Mouse (Mus musculus) A20 (cell line): ENCODE results near the gene 4930550C14Rik.

ENCODE experiments used
- DNase-seq: peaks from one replicate; pipeline ENCODE4 v3.0.0-alpha.2; 2011; ENCODE audit warnings: low read depth, low spot score

The 4930550C14Rik gene

DNA sequence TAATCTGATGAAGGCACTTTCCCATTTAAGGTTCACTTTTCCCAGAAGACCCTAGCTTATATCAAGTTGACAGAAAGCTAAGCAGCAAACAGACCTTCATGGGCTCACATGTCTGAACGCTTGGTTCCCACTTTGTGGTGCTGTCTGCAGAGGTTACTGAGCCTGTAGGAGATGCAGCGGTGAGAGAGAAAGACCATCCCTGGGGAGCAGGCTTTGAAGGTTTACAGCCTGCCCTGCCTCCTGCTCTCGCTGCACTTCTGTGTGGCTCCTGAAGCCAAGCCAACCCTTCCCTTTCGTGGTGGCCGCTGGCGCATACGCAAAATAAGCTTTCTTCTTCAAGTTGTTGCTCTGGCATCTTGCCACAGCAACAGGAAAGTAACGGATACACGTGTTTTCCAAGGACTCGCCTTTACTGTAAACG lies at the start of gene 4930550C14Rik:
TSS of gene 4930550C14Rik (plus strand) at position 35 of the 421 bp plus-strand sequence.
- DNase-seq = no peak

DNA sequence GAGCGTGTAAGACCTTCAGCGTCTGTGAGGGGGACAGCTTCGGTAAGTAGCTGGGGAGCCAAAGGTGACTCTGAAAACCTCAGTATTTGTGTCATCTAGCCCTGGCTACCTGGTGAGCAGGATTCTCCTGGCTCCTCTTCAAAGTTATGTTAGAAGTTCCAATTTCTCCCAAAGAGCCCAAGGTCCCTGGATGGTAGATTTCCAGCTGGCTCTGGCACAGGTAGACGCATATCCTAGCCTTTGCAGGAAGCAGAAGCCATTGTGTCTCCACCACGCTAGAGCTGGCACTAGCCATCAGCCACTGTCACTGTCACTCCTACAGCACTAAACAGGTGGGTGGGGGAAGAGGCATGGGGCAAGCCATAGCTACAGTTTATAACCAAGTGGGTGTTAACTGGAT lies 49.0 kb upstream of the 4930550C14Rik start:
- no peak for DNase-seq

DNA sequence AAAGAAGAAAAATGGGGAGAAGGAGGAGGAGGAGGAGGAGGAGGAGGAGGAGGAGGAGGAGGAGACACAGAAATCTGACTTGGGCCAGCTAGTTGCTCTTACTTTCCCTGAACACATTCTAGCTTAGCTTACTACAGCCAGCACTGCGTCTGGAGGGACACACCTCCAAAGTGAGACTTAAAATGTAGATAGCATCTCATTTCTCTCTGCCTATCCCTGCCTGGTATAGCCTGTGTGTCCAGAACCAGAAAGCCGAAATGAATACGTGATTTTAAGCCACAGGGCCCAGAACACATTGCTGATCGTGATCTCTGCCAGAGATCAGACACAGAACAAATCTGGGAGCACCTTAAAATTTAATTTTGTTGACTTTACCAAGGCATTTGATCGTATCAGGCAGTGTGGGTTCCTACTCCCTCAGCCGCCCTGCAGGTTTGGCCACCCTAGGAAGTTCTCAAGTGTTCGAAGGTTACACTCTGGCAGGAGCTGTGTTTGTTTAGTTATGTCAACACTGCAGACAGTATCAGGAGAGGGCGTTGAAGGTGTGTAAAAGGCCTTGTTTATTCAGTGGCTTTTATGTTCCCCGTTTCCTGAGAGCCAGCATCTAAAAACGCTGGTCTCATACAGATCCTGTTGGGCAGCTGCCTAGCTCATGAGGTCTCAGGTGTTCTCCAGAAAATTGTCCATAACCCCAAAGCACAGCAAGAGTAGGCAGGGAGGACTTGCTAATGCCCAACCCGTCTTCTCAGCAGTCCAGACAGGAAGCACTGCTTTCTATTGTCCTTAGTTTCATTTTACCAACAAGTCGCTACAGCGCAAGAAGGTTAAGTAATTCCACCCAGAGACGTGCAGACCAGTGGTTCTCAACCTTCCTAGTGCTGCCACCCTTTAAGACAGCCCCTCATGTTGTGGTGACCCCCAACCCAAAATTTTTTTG lies 45.6 kb upstream of the 4930550C14Rik start:
- no peak for DNase-seq

DNA sequence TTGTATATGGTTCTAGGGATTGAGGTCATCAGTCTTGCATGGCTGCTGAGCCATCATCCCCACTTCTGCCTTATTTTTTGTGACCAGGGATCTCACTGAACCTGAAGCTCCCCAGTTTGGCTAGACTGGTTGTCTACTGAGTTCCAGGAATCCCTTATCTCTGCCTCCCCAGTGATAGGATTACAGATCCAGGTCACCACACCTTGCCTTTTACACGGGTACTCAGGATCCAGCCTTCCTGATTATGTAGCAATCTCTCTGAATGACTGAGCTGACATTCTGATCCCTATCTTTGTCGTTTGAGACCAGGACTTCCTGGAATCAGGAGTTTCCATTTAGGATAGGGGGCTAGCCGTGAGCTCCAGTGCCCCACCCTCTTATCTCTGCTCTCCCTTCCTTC lies 30.8 kb upstream of the 4930550C14Rik start:
- DNase-seq = no peak

DNA sequence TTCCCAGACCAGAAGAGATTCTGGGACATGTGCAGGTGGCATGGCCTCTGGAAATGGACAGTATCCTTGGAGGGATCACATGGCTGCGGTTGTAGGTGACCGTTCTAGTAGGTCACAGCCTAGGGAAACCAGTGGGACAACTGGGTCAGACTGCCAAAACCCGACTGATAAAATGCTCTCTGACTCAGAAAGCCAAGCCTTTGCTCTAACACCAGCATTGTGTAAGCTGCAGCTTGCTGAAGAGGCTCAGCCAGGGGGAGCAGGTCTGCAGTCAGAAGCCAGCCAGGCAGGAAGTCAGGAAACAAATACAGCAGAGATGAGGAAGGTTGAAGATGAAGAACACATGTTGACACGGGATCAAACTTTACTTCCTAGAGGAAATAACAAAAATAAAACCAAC lies 26.2 kb upstream of the 4930550C14Rik start:
- no peak for DNase-seq

DNA sequence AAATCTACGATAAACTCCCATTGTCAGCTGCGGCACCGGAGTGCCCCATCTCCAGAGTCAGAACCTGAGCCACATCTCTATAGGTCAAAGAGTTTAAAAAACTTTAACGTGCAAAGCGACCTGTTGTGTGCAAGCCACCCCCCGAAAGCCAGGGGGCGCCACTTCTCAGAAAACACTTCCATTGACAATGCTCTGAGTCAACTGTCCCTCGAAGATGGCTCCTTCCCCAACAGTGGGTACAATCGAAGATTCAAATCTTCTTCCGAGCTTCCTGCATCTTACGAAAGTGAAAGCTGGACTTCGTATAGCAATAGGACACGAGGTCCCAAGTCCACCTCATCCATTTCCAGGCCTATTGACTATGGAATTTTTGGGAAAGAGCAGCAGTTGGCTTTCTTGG lies 25.3 kb upstream of the 4930550C14Rik start:
- peak; percentile 29 for DNase-seq

DNA sequence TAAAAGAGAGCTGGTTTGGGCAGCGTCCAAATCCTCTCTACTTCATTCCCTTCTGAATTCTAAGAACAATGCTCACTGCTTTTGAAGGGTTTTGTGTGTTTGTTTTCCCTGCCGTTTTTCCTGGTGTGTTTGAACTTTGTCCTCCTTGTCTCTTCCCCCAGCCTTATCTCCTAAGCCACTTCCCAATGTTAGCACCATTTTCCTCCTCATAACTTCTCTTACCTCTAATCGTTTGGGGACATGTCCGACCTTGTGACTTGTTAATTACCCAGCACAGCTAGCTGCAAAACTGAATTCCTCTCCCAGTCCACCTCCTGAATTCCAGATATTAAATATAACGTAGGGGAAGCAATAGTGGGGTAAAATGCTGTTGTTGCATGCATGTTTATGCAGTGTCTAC lies 24.5 kb upstream of the 4930550C14Rik start:
- no peak for DNase-seq

DNA sequence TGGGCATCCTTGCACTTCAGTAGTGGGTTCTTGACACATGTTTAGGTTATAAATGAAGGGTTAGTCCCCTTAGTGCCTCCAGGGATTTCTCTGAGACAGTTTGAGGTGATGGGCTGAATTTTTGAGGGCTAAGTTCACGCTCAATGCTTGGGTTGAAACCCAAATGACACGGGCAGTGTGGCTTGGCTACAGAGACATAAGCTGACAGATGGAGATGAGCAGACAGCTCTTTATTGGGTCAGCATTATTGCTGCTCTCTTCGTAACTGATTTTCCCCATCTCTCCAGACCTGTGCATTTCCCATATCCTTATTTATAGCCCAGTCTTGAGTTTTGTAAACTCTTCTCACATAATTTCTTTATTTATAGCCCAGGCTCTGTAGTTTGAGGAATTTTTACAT lies 24.0 kb upstream of the 4930550C14Rik start:
- no peak for DNase-seq

DNA sequence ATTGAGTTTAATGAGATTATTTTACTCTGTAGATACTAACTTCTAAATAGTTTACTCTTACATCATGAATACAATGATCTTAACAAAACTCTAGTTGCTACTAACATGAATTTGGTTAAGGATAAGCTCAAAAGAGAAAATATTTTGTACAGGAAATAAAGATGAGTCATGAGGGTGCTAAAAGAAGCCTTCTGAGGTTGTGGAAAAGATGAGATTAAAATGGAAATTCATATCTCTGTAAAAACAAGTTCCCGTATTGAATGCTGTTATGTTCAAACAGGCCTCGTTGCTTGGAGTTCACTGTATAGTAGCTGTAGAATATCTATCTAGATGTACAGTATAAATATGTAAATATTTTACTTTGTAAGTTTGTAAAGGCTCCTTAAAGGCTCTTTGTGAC lies 21.5 kb upstream of the 4930550C14Rik start:
- no peak for DNase-seq

DNA sequence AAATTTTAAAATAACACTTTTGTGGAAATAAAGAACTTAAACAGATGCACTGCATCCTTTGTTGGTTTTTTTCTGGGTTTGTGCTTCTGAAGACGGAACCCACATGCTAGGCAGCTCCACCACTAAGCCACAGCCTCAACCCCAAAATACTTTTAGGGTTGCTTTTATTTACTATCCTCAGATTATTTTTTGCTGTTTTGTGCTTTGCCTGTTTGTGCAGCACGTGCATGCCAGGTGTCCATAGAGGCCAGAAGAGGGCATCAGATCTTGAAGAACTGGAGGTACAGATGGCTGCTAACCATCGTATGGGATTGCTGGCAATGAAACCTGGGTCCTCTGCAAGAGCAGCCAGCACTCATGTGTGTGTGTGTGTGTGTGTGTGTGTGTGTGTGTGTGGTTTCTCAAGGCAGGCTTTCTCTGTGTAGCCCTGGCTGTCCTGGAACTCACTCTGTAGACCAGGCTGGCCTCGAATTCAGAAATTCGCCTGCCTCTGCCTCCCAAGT lies 21.0 kb upstream of the 4930550C14Rik start:
- peak; percentile 10 for DNase-seq

DNA sequence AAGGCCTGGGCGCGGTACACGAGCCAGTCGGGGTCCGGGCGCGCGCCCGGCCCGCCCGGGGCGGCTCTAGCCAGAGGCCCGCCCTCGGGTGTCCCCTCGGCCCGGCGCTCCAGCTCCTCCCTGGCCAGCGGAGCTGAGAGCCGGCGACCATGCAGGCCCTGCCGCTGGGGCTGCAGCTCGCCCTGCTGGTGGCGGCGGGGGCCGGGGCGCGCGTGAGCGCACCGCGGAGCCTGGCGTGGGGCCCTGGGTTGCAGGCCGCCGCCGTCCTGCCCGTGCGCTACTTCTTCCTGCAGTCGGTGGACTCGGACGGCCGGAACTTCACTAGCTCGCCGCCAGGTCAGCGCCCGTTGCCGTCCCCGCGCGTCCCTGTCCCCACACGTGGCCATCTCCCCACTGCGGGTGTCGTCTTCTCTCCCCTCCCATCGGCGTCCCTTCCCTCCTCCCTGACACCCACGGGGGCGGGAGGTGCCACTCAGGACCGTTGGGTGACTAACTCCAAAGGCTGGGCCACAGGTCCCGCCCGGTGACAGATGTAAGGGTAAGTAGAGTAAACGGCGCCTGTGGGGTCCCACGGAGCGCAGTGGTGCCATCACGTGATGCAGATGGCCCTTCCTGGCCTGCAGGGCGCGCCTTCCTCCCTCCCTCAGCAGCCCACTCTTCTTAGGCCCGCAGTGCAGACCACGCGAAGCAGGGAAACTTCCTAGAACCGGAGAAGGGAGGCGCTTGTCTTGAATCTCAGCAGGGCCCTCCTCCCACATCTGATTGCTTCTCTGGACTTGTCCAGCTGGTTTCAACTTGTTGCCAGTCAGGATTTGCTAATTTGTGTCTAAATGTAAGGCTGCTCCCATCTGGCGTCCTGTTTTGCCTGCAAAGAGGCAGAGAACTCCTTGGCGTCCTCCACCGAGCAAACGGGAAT lies 17.9 kb upstream of the 4930550C14Rik start, which contains the start of gene Kdelc2:
TSS of gene Kdelc2 (plus strand) at position 75 of the 916 bp plus-strand sequence.
- DNase-seq = no peak

DNA sequence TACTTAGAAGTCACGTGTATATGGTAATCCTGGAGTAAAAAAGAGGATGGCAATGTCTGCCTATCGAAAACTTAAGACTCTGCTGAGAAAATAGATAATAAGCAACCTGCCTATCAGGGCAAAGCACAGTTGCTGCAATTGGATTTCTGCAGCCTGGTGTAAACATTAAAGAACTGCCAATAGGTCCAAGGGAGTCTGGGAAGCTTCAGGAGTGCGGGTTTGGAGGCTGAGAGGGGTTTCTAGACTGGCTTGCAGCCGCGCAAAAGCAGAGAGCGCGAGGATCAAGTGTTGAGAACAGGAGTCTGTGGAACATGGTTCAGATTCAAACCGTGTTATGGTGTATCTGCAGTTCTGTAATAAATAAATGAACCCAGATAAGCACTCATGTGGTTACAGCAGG lies 17.3 kb upstream of the 4930550C14Rik start:
- no peak for DNase-seq

DNA sequence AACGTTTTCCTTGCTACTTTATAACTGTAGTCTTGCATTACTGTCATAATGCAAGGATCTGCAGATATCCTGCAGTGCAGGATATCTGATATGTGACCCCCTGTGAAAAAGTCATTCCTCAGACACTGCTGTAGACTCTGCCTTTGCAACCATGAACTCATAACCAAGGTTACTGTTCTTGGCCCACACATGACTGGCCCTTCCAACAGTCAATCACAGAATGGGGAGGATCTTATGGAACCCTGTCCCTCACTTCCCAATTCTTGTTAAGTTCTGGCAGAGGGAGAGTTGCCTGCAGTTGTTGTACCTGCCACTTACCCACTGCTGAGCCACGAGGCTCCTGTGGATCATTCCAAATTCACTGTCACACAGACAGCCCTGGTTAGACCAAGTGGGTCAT lies 14.7 kb upstream of the 4930550C14Rik start:
- DNase-seq = no peak

DNA sequence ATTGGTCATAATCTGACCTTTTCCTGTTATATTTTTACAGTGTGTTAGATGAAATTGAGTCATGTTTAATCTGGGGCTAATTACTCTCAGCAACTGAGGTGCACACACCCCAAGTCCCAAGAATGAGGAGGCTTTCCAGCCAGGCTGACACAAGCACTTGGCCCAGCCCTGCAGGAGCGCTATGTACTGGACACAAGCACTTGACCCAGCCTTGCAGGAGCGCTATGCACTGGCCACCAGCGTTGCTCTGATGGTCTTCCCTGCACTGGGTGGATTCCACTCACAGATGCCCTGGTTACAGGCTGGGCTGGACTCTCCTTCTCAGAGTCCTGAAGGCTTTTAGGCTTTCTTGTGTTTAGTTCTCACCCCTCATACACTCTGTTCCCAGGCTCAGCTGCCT lies 13.0 kb upstream of the 4930550C14Rik start:
- DNase-seq = no peak

DNA sequence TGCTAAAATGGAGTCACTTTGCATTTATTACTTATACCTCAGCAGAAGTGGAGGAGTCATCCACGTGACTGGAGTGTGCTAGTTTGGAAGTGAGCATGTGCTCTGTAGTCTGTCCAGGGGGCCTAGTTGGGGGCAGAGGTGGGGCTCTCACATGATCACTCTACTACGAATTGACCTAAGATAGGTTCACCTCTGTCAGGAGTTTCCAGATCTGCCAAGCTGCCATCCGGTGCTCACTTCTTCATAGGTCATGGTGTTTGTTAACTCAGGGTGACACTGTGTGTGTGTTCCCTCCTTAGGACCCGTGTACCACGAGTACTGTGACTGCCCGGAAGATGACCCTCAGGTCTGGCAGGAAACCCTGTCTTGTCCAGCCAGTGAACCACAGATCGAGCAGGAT lies 12.0 kb upstream of the 4930550C14Rik start:
- DNase-seq = no peak

DNA sequence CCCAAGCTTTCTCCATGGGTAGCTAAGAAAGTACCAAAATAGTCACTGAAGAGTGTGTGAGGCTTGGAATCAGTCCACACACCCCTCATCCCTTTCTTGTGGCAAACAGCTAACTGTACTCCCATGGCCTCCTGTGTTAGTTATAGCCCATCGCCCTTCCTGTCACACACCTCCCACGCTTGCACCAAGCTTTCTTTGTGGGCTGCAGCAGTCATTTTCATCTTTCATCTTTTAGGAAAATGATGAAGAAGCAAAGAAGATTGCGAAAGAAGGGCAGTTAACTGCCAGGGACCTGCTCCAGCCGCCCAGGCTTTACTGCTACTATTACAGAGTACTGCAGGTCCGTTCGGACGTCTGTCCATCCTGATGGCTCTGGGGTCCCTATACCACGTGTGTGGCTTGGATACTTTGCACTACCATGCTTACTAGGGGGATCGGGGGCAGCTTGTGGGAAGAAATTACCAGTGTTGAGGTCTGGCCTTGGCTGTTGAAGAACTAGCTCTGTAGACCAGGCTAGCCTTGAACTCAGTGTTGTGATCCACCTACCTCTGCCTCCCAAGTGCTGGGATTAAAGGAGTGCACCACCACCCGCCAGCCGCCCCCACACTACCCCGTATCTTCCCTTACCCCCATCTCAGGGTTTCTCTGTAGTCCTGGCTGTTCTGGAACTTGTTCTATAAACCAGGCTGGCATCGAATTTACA lies 4.3 kb upstream of the 4930550C14Rik start:
- DNase-seq = no peak

DNA sequence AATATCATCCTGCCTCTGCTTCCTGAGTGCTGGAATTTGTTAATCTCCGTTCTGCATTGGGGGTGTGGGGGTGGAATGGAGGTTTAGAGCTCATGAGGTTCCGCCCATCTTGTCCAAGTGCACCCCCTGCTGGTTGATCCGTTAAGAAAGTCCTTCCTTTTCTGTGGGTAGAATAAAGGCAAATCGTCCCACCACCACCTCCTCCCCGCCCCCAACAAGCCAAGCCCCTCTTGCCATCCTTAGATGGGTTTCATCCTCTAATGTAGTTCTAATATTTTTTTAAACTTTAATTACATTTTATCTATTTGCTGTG lies 3.8 kb upstream of the 4930550C14Rik start:
- peak; percentile 65 for DNase-seq

DNA sequence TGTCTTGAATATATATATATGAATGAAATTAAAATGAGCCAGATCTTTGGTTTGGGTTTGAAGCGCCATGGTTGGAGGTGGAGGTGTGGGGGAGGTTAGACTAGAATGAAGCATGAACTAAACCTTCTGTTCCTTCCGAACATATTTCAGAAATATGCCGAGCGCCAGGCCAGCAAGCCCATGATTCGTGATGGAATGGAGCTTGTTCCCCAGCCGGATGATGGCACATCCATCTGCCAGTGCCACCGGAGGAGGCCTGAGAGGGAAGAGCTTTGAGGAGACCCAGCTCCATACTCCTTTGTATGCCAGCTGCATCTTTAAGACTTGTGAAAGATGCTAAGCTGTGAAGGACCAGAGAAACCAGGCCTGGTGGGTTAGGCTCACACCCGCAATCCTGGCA lies 2.6 kb upstream of the 4930550C14Rik start:
- no peak for DNase-seq

DNA sequence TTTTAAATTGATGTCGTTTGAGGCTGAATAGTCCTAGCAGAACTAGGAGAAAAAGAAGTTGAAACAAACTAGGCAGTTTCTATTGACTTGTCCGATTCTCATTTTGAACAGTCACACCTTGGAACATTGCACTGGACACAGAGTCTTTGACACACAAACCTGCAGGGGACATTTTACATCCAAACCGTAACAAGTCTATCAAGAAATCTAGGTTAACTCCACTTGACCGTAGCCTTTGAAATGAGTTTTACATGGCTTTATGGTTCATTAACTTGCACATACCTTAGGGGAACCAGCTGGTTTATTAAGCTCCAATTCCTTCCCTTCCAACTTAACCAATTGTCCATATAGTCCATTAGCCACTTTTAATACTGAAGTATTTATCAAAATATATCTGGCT lies 1.4 kb upstream of the 4930550C14Rik start:
- DNase-seq = no peak

DNA sequence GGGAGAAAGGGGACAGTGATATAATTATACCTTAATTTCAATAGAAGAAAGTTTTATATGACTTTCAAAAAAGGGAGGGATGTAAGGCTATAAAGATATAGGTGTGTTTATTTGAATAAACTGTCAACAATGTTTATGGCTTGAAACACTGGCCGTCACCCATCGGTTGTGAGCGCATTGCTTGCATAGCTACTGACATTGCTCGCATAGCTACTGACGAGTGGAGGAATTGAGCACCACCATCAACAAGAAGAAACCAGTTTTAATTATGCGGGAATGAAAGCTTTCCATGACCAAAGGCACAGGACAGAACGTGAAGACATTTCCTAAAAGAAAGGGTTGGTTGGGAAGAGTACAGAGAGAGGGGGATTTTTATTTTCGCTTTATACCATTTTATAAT lies 979 bp upstream of the 4930550C14Rik start:
- no peak for DNase-seq

DNA sequence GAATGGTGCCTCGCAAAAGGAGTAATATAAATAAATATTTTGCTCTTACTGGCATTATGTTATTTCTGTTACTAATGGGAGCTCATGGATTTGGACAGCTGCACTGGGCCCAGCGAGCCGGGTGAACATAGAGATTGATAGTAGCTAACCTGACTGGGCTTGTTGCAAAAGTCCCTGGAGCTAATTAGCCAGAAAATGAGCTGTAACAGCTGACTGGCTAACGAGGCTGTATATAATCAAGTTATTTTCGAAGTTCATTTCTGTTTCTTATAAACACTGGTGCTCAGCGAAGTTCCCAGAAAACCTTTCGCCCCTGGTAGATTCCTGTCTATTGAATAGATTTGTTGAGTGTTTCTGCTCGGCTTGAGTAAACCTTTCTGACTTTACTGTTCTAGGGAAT lies 866 bp downstream of the 4930550C14Rik start:
- no peak for DNase-seq
